Mouse (Mus musculus) lung, postnatal 0 days (tissue): ENCODE measurements around the gene Gm10135.

ENCODE experiments used
- CTCF ChIP-seq: IDR thresholded peaks from 2 replicates; pipeline ENCODE4 v1.5.1; 2016; ENCODE audit warnings: antibody characterized with exemption, mild to moderate bottlenecking
- EP300 ChIP-seq: IDR thresholded peaks from 2 replicates; pipeline ENCODE4 v1.6.1; 2016; ENCODE audit warnings: antibody characterized with exemption, mild to moderate bottlenecking, control low read depth

- TF ChIP-seq CTCF (no peak), EP300 (no peak)
These were observed 24.2 kb downstream of the Gm10135 start for GRCm38 (mm10) chr5:72950252-72950651.
